Mouse (Mus musculus): ENCODE data around the gene Lrrc17. TPM values are rescaled to one million over a fixed set of nuclear protein-coding genes. Genes with fewer than 3 reads are reported as not detected.

Lrrc17 gene
- polyA plus RNA-seq, 1 experiment from 2014 or later: 17.9 TPM

DNA sequence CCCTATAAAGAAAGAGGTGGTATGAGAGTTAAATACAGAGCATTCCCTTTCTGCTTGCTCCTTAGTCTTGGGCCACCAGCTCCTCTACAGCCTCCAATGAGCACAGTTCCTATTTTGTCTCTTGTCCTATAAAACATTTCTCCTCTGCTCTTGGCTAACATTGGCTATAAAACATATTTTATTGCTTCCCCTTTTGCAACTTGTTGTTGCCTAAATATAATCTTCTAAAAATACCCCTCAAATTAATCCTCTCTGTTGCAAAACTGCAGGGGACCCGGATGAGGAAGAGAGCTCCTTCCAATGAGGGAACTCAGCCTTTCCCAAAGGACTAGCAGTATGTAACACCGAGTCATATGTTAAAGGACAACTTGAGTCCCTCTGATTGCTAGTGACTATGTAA, 20.6 kb downstream of the Lrrc17 start:
- WGBS: 76% methylated on average over 2 of the region's 2 CpGs
- H3K27me3 ChIP-seq (ENCODE audit: control insufficient read depth, insufficient read depth, low read length): no peaks in the 10 kb centered on the region
- no peaks in the 10 kb centered on the region for H3K36me3 ChIP-seq (ENCODE audit: control insufficient read depth, insufficient read depth, low read length)

GRCm38 (mm10) chr5:21565392-21566065, 22.2 kb downstream of the Lrrc17 start:
- no peaks in the 10 kb centered on the region for H3K36me3 ChIP-seq (ENCODE audit: control insufficient read depth, insufficient read depth, low read length)
- no peak overlapping the region for H3K9ac ChIP-seq (ENCODE audit: low read length)
- 87% methylated on average over 9 of the region's 9 CpGs for WGBS
- no peak overlapping the region for H3K4me3 ChIP-seq (ENCODE audit: control insufficient read depth in 1 of 2, insufficient read depth in 1 of 2, low read depth in 1 of 2, low read length in 2 of 2)
- no peak overlapping the region for H3K27ac ChIP-seq (replicated peaks in 1 of 2; ENCODE audit: control insufficient read depth in 1 of 2, insufficient read depth in 1 of 2, low read depth in 2 of 2, low read length in 2 of 2)
- no peak for ATAC-seq (ENCODE audit: insufficient number of reproducible peaks, insufficient read depth, low FRiP score, low read depth)
- H3K9me3 ChIP-seq (ENCODE audit: control insufficient read depth, low read length): no peaks in the 10 kb centered on the region
- H3K27me3 ChIP-seq (ENCODE audit: control insufficient read depth, insufficient read depth, low read length): no peaks in the 10 kb centered on the region
- H3K4me1 ChIP-seq (ENCODE audit: control insufficient read depth in 2 of 2, insufficient read depth in 2 of 2, low read length in 2 of 2): peaks cover under 1 to 2% of the 10 kb centered on the region in 2 experiments; a peak in 2 of 4 replicates
- no peak overlapping the region for H3K4me2 ChIP-seq (ENCODE audit: low read length)

More for the DNA sequence above, 20.6 kb downstream of the Lrrc17 start:
- Histone ChIP-seq H3K9ac (ENCODE audit: low read length) (no peak overlapping the region), H3K27ac (replicated peaks in 1 of 2; ENCODE audit: control insufficient read depth in 1 of 2, insufficient read depth in 1 of 2, low read depth in 2 of 2, low read length in 2 of 2) (no peak overlapping the region), H3K4me1 (ENCODE audit: control insufficient read depth in 2 of 2, insufficient read depth in 2 of 2, low read length in 2 of 2) (peaks cover 2 to 3% of the 10 kb centered on the region in 2 experiments; a peak in 3 of 4 replicates), H3K9me3 (ENCODE audit: control insufficient read depth, low read length) (no peaks in the 10 kb centered on the region), H3K4me3 (ENCODE audit: control insufficient read depth in 1 of 2, insufficient read depth in 1 of 2, low read depth in 1 of 2, low read length in 2 of 2) (no peak overlapping the region), H3K4me2 (ENCODE audit: low read length) (no peak overlapping the region)
- no peak for ATAC-seq (ENCODE audit: insufficient number of reproducible peaks, insufficient read depth, low FRiP score, low read depth)

DNA sequence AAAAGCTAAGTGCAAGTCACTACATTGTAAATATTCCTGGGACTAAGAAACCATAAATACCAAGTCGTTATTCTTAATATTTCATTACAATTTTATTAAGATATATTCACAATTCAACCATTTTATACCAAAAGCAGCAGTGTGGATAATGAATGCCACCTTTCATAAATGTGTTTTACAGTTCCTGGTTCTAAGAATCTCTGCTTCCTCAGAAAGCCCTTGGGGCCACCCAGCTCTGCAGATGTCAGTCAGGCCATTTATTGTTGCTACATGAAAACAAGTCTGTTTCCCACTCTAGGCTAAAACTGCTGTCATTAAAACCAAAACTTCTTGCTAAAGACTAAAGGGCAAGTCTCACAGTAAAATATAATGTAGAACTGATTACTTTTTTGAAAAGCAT, 24.4 kb downstream of the Lrrc17 start:
- H3K27ac ChIP-seq (replicated peaks in 1 of 2; ENCODE audit: control insufficient read depth in 1 of 2, insufficient read depth in 1 of 2, low read depth in 2 of 2, low read length in 2 of 2): no peak overlapping the region
- H3K4me2 ChIP-seq (ENCODE audit: low read length): no peak overlapping the region
- H3K9me3 ChIP-seq (ENCODE audit: control insufficient read depth, low read length): no peaks in the 10 kb centered on the region
- 58% methylated on average over 1 of the region's 1 CpGs for WGBS
- no peaks in the 10 kb centered on the region for H3K27me3 ChIP-seq (ENCODE audit: control insufficient read depth, insufficient read depth, low read length)
- no peaks in the 10 kb centered on the region for H3K36me3 ChIP-seq (ENCODE audit: control insufficient read depth, insufficient read depth, low read length)
- no peak overlapping the region for H3K4me3 ChIP-seq (ENCODE audit: control insufficient read depth in 1 of 2, insufficient read depth in 1 of 2, low read depth in 1 of 2, low read length in 2 of 2)
- no peak for ATAC-seq (ENCODE audit: insufficient number of reproducible peaks, insufficient read depth, low FRiP score, low read depth)
- H3K4me1 ChIP-seq (ENCODE audit: control insufficient read depth in 2 of 2, insufficient read depth in 2 of 2, low read length in 2 of 2): no peaks in the 10 kb centered on the region
- H3K9ac ChIP-seq (ENCODE audit: low read length): no peak overlapping the region

- H3K27ac ChIP-seq (replicated peaks in 1 of 2; ENCODE audit: control insufficient read depth in 1 of 2, insufficient read depth in 1 of 2, low read depth in 2 of 2, low read length in 2 of 2): no peak overlapping the region
- no peak overlapping the region for H3K4me3 ChIP-seq (ENCODE audit: control insufficient read depth in 1 of 2, insufficient read depth in 1 of 2, low read depth in 1 of 2, low read length in 2 of 2)
- H3K27me3 ChIP-seq (ENCODE audit: control insufficient read depth, insufficient read depth, low read length): no peaks in the 10 kb centered on the region
- H3K4me2 ChIP-seq (ENCODE audit: low read length): no peak overlapping the region
- H3K9me3 ChIP-seq (ENCODE audit: control insufficient read depth, low read length): no peaks in the 10 kb centered on the region
- H3K9ac ChIP-seq (ENCODE audit: low read length): no peak overlapping the region
- H3K36me3 ChIP-seq (ENCODE audit: control insufficient read depth, insufficient read depth, low read length): no peaks in the 10 kb centered on the region
- WGBS: 79% methylated on average over 3 of the region's 3 CpGs
- peaks cover 5 to 8% of the 10 kb centered on the region in 2 experiments; a peak in 2 of 4 replicates for H3K4me1 ChIP-seq (ENCODE audit: control insufficient read depth in 2 of 2, insufficient read depth in 2 of 2, low read length in 2 of 2)
- no peak for ATAC-seq (ENCODE audit: insufficient number of reproducible peaks, insufficient read depth, low FRiP score, low read depth)
Observed at GRCm38 (mm10) chr5:21572764-21573416, 29.5 kb downstream of the Lrrc17 start.

DNA sequence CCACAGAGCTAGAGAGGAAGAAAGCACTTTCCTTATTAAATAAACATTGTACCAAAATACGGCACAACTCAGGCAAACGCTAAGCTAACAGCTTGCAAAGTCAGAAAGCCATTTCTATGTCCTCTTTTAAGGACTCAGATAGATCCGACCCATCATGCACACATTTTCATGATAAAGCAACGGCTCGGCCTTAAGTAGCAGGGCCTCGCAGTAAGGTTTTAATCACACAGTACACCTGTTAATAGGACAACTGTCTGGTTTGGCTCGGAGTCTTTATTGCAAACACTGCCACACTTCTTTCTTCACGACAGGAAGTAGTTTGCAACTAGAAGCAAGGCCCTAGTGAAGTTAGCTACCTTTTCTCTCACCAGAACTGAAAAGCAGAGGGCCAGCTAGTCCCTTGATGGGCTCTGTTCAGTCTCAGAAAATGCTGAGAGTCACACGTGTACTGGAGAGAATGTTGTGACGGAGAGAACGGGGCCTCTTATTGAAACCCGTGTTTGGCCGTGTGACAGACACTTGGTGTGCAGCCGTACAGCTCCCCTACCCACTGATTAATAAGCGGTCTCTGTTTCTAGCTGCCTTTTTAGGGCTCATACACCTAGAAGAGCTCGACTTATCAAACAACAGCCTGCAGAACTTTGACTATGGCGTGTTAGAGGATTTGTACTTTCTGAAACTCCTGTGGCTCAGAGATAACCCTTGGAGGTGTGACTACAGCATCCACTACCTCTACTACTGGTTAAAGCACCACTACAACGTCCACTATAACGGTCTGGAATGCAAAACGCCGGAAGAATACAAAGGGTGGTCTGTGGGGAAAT, 31.2 kb downstream of the Lrrc17 start:
- peak overlapping the region; percentile 51 to 53 for H3K27ac ChIP-seq (replicated peaks in 1 of 2; ENCODE audit: control insufficient read depth in 1 of 2, insufficient read depth in 1 of 2, low read depth in 2 of 2, low read length in 2 of 2)
- no peak overlapping the region for H3K4me3 ChIP-seq (ENCODE audit: control insufficient read depth in 1 of 2, insufficient read depth in 1 of 2, low read depth in 1 of 2, low read length in 2 of 2)
- peak overlapping the region; percentile 26 for H3K4me2 ChIP-seq (ENCODE audit: low read length)
- 49% methylated on average over 21 of the region's 21 CpGs for WGBS
- peaks cover 5 to 8% of the 10 kb centered on the region in 2 experiments; a peak in 2 of 4 replicates for H3K4me1 ChIP-seq (ENCODE audit: control insufficient read depth in 2 of 2, insufficient read depth in 2 of 2, low read length in 2 of 2)
- H3K27me3 ChIP-seq (ENCODE audit: control insufficient read depth, insufficient read depth, low read length): no peaks in the 10 kb centered on the region
- ATAC-seq (ENCODE audit: insufficient number of reproducible peaks, insufficient read depth, low FRiP score, low read depth): peak; percentile 72
- H3K36me3 ChIP-seq (ENCODE audit: control insufficient read depth, insufficient read depth, low read length): no peaks in the 10 kb centered on the region
- H3K9ac ChIP-seq (ENCODE audit: low read length): no peak overlapping the region
- H3K9me3 ChIP-seq (ENCODE audit: control insufficient read depth, low read length): no peaks in the 10 kb centered on the region

DNA sequence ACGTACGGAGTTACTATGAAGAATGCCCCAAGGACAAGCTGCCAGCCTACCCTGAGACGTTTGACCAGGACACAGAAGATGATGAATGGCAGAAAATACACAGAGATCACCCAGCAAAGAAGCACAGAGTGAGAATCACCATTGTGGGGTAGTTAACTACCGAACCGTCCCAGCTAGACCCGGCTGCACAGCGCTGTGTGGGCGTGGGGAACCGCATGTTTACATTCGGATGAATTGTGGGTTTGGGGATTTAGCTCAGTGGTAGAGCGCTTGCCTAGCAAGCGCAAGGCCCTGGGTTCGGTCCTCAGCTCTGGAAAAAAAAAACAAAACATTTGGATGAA, 31.8 kb downstream of the Lrrc17 start:
- peak overlapping the region; percentile 51 to 53 for H3K27ac ChIP-seq (replicated peaks in 1 of 2; ENCODE audit: control insufficient read depth in 1 of 2, insufficient read depth in 1 of 2, low read depth in 2 of 2, low read length in 2 of 2)
- H3K9me3 ChIP-seq (ENCODE audit: control insufficient read depth, low read length): no peaks in the 10 kb centered on the region

GRCm38 (mm10) chr5:21578136-21578535, 34.8 kb downstream of the Lrrc17 start:
- H3K4me3 ChIP-seq (ENCODE audit: control insufficient read depth in 1 of 2, insufficient read depth in 1 of 2, low read depth in 1 of 2, low read length in 2 of 2): no peak overlapping the region
- no peaks in the 10 kb centered on the region for H3K36me3 ChIP-seq (ENCODE audit: control insufficient read depth, insufficient read depth, low read length)
- 79% methylated on average over 3 of the region's 3 CpGs for WGBS
- no peaks in the 10 kb centered on the region for H3K27me3 ChIP-seq (ENCODE audit: control insufficient read depth, insufficient read depth, low read length)
- H3K9me3 ChIP-seq (ENCODE audit: control insufficient read depth, low read length): no peaks in the 10 kb centered on the region
- ATAC-seq (ENCODE audit: insufficient number of reproducible peaks, insufficient read depth, low FRiP score, low read depth): no peak
- no peak overlapping the region for H3K9ac ChIP-seq (ENCODE audit: low read length)
- no peak overlapping the region for H3K27ac ChIP-seq (replicated peaks in 1 of 2; ENCODE audit: control insufficient read depth in 1 of 2, insufficient read depth in 1 of 2, low read depth in 2 of 2, low read length in 2 of 2)
- peaks cover 10 to 12% of the 10 kb centered on the region in 2 experiments; a peak in 3 of 4 replicates for H3K4me1 ChIP-seq (ENCODE audit: control insufficient read depth in 2 of 2, insufficient read depth in 2 of 2, low read length in 2 of 2)
- no peak overlapping the region for H3K4me2 ChIP-seq (ENCODE audit: low read length)

More for the DNA sequence above, 31.8 kb downstream of the Lrrc17 start:
- H3K27me3 ChIP-seq (ENCODE audit: control insufficient read depth, insufficient read depth, low read length): no peaks in the 10 kb centered on the region
- ATAC-seq (ENCODE audit: insufficient number of reproducible peaks, insufficient read depth, low FRiP score, low read depth): no peak
- peak overlapping the region; percentile 26; the same call in 1 of the 2 replicates for H3K4me2 ChIP-seq (ENCODE audit: low read length)
- H3K4me1 ChIP-seq (ENCODE audit: control insufficient read depth in 2 of 2, insufficient read depth in 2 of 2, low read length in 2 of 2): peaks cover 5 to 8% of the 10 kb centered on the region in 2 experiments; a peak in 2 of 4 replicates
- H3K4me3 ChIP-seq (ENCODE audit: control insufficient read depth in 1 of 2, insufficient read depth in 1 of 2, low read depth in 1 of 2, low read length in 2 of 2): no peak overlapping the region
- 83% methylated on average over 13 of the region's 13 CpGs for WGBS
- no peak overlapping the region for H3K9ac ChIP-seq (ENCODE audit: low read length)
- no peaks in the 10 kb centered on the region for H3K36me3 ChIP-seq (ENCODE audit: control insufficient read depth, insufficient read depth, low read length)

All from heart, embryonic 14.5 days (tissue).